Mouse (Mus musculus): ENCODE measurements around the gene Ddx27. TPM values are rescaled to one million over a fixed set of nuclear protein-coding genes. Genes with fewer than 3 reads are reported as not detected.

The Ddx27 gene
- polyA plus RNA-seq, 1 experiment from 2014 or later: 59.4 TPM

GRCm38 (mm10) chr2:167066528-167067516 lies 51.8 kb downstream of the Ddx27 start:
- H3K9ac ChIP-seq: no peak overlapping the region
- H3K9me3 ChIP-seq (replicated peaks): no peaks in the 10 kb centered on the region
- WGBS: 27% methylated on average over 6 of the region's 6 CpGs
- no peak overlapping the region for H3K4me3 ChIP-seq (replicated peaks)
- peaks cover 33% of the 10 kb centered on the region for H3K4me1 ChIP-seq
- ATAC-seq (replicated peaks; ENCODE audit: low FRiP score): no peak
- H3K27me3 ChIP-seq: no peaks in the 10 kb centered on the region
- H3K36me3 ChIP-seq: peaks cover 26% of the 10 kb centered on the region
- H3K4me2 ChIP-seq: no peak overlapping the region
- H3K27ac ChIP-seq: peak overlapping the region; percentile 72

GRCm38 (mm10) chr2:167067575-167067974 lies 52.6 kb downstream of the Ddx27 start:
- Histone ChIP-seq H3K27ac (peak overlapping the region; percentile 72), H3K36me3 (peaks cover 26% of the 10 kb centered on the region), H3K9ac (no peak overlapping the region), H3K4me1 (peaks cover 35% of the 10 kb centered on the region), H3K4me3 (replicated peaks) (no peak overlapping the region), H3K27me3 (no peaks in the 10 kb centered on the region), H3K4me2 (no peak overlapping the region), H3K9me3 (replicated peaks) (no peaks in the 10 kb centered on the region)
- ATAC-seq (replicated peaks; ENCODE audit: low FRiP score): no peak
- 33% methylated on average over 6 of the region's 6 CpGs for WGBS

GRCm38 (mm10) chr2:167070341-167070740 lies 55.3 kb downstream of the Ddx27 start:
- WGBS: 55% methylated on average over 6 of the region's 6 CpGs
- no peak for ATAC-seq (replicated peaks; ENCODE audit: low FRiP score)

GRCm38 (mm10) chr2:167071266-167071640 lies 56.3 kb downstream of the Ddx27 start:
- peak overlapping the region; percentile 37 for H3K9ac ChIP-seq
- peak overlapping the region; percentile 78 for H3K4me2 ChIP-seq
- ATAC-seq (replicated peaks; ENCODE audit: low FRiP score): no peak
- H3K9me3 ChIP-seq (replicated peaks): no peaks in the 10 kb centered on the region
- H3K4me3 ChIP-seq (replicated peaks): peak overlapping the region; percentile 53
- H3K36me3 ChIP-seq: peaks cover 9% of the 10 kb centered on the region
- H3K4me1 ChIP-seq: peaks cover 19% of the 10 kb centered on the region
- peak overlapping the region; percentile 64 for H3K27ac ChIP-seq
- no peaks in the 10 kb centered on the region for H3K27me3 ChIP-seq
- 23% methylated on average over 12 of the region's 12 CpGs for WGBS

More at GRCm38 (mm10) chr2:167070341-167070740, 55.3 kb downstream of the Ddx27 start:
- Histone ChIP-seq H3K9me3 (replicated peaks) (no peaks in the 10 kb centered on the region), H3K27me3 (no peaks in the 10 kb centered on the region), H3K4me3 (replicated peaks) (no peak overlapping the region), H3K4me1 (peaks cover 26% of the 10 kb centered on the region), H3K36me3 (peaks cover 18% of the 10 kb centered on the region), H3K9ac (no peak overlapping the region), H3K27ac (no peak overlapping the region), H3K4me2 (no peak overlapping the region)

GRCm38 (mm10) chr2:167071641-167072601 lies 56.9 kb downstream of the Ddx27 start:
- peak overlapping the region; percentile 53 for H3K4me3 ChIP-seq (replicated peaks)
- no peaks in the 10 kb centered on the region for H3K27me3 ChIP-seq
- H3K36me3 ChIP-seq: peaks cover 2% of the 10 kb centered on the region; the same call in 1 of the 2 replicates
- WGBS: 7% methylated on average over 22 of the region's 22 CpGs
- peak; percentile 94 for ATAC-seq (replicated peaks; ENCODE audit: low FRiP score)
- peak overlapping the region; percentile 37 for H3K9ac ChIP-seq
- no peaks in the 10 kb centered on the region for H3K9me3 ChIP-seq (replicated peaks)
- peak overlapping the region; percentile 64 for H3K27ac ChIP-seq
- H3K4me1 ChIP-seq: peaks cover 15% of the 10 kb centered on the region
- peak overlapping the region; percentile 78 for H3K4me2 ChIP-seq

- H3K9ac ChIP-seq: no peak overlapping the region
- H3K4me3 ChIP-seq (replicated peaks): no peak overlapping the region
- H3K4me1 ChIP-seq: peaks cover 27% of the 10 kb centered on the region
- no peaks in the 10 kb centered on the region for H3K36me3 ChIP-seq
- no peak for ATAC-seq (replicated peaks; ENCODE audit: low FRiP score)
- H3K9me3 ChIP-seq (replicated peaks): no peaks in the 10 kb centered on the region
- 87% methylated on average over 5 of the region's 5 CpGs for whole genome bisulfite sequencing
- H3K27ac ChIP-seq: no peak overlapping the region
- H3K4me2 ChIP-seq: no peak overlapping the region
- no peaks in the 10 kb centered on the region for H3K27me3 ChIP-seq
Observed at GRCm38 (mm10) chr2:167074587-167074986, 59.6 kb downstream of the Ddx27 start.

- Histone ChIP-seq H3K4me2 (no peak overlapping the region), H3K27ac (no peak overlapping the region), H3K9ac (no peak overlapping the region), H3K9me3 (replicated peaks) (no peaks in the 10 kb centered on the region), H3K4me3 (replicated peaks) (no peak overlapping the region), H3K36me3 (no peaks in the 10 kb centered on the region), H3K27me3 (no peaks in the 10 kb centered on the region), H3K4me1 (peaks cover 28% of the 10 kb centered on the region)
- ATAC-seq (replicated peaks; ENCODE audit: low FRiP score): no peak
- WGBS: 90% methylated on average over 4 of the region's 4 CpGs
Observed at GRCm38 (mm10) chr2:167076352-167076751, 61.4 kb downstream of the Ddx27 start.

- no peak overlapping the region for H3K4me3 ChIP-seq (replicated peaks)
- ATAC-seq (replicated peaks; ENCODE audit: low FRiP score): no peak
- no peaks in the 10 kb centered on the region for H3K36me3 ChIP-seq
Observed at GRCm38 (mm10) chr2:167076759-167077158, 61.8 kb downstream of the Ddx27 start.

GRCm38 (mm10) chr2:167077199-167077962 lies 62.4 kb downstream of the Ddx27 start:
- Histone ChIP-seq H3K4me1 (peaks cover 33% of the 10 kb centered on the region), H3K36me3 (no peaks in the 10 kb centered on the region), H3K4me3 (replicated peaks) (no peak overlapping the region), H3K9ac (no peak overlapping the region), H3K9me3 (replicated peaks) (no peaks in the 10 kb centered on the region), H3K4me2 (no peak overlapping the region), H3K27ac (no peak overlapping the region), H3K27me3 (no peaks in the 10 kb centered on the region)
- 83% methylated on average over 11 of the region's 11 CpGs for WGBS
- no peak for ATAC-seq (replicated peaks; ENCODE audit: low FRiP score)

More at GRCm38 (mm10) chr2:167076759-167077158, 61.8 kb downstream of the Ddx27 start:
- Histone ChIP-seq H3K4me1 (peaks cover 29% of the 10 kb centered on the region), H3K9ac (no peak overlapping the region), H3K27ac (no peak overlapping the region), H3K27me3 (no peaks in the 10 kb centered on the region), H3K4me2 (no peak overlapping the region), H3K9me3 (replicated peaks) (no peaks in the 10 kb centered on the region)
- 80% methylated on average over 2 of the region's 2 CpGs for WGBS

GRCm38 (mm10) chr2:167078486-167078885 lies 63.5 kb downstream of the Ddx27 start:
- no peak; the same call in 1 of the 2 replicates for ATAC-seq (replicated peaks; ENCODE audit: low FRiP score)
- Histone ChIP-seq H3K4me1 (peaks cover 32% of the 10 kb centered on the region), H3K27me3 (no peaks in the 10 kb centered on the region), H3K4me2 (no peak overlapping the region), H3K4me3 (replicated peaks) (no peak overlapping the region), H3K27ac (no peak overlapping the region), H3K9me3 (replicated peaks) (no peaks in the 10 kb centered on the region), H3K9ac (no peak overlapping the region), H3K36me3 (no peaks in the 10 kb centered on the region)
- 28% methylated on average over 7 of the region's 7 CpGs for whole genome bisulfite sequencing

- Histone ChIP-seq H3K4me2 (no peak overlapping the region), H3K4me3 (replicated peaks) (no peak overlapping the region), H3K4me1 (peaks cover 32% of the 10 kb centered on the region), H3K27ac (0 out of 2 replicates have a peak overlapping the region, but pooled peaks have one; percentile 18), H3K27me3 (no peaks in the 10 kb centered on the region), H3K9me3 (replicated peaks) (no peaks in the 10 kb centered on the region), H3K9ac (no peak overlapping the region), H3K36me3 (no peaks in the 10 kb centered on the region)
- ATAC-seq (replicated peaks; ENCODE audit: low FRiP score): 0 out of 2 replicates have a peak, but pooled peaks have one; percentile 19
- 50% methylated on average over 9 of the region's 9 CpGs for WGBS
Observed at GRCm38 (mm10) chr2:167078931-167079495, 64.0 kb downstream of the Ddx27 start.

Data from kidney, embryonic 15.5 days (tissue).